Mouse (Mus musculus) left cerebral cortex, postnatal 36 days (tissue): ENCODE data around the gene Olfr734. TPM values are rescaled to one million over a fixed set of nuclear protein-coding genes. Genes with fewer than 3 reads are reported as not detected.

Experiments
- DNase-seq, 2 experiments: peaks; one replicate each; pipeline ENCODE4 v3.0.0; 2021 to 2022; ENCODE audit warnings: low spot score in 2 of 2, mixed read lengths in 1 of 2
- intact Hi-C: fragments of 180-260 bp; cut with DNase I; formaldehyde crosslinking; loops from one replicate; pipeline ENCODE4 v1.15.1; 2025
- total RNA-seq, 2 experiments: library from RNA; stranded (reverse); gene quantifications; 2 replicates each; pipeline ENCODE4 v1.2.3; 2021

The Olfr734 gene
- not detected for total RNA-seq

- DNase-seq = no peak
- intact Hi-C loops = no loop called here
Observed at GRCm38 (mm10) chr14:50326661-50327060, at the start of gene Olfr734. Gene Olfr734 (minus strand): TSS chr14:50326761.

- intact Hi-C loops = no loop called here
- no peak for DNase-seq
Observed at GRCm38 (mm10) chr14:50363561-50363960, 37.0 kb upstream of the Olfr734 start.

- intact Hi-C loops = no loop called here
- DNase-seq = no peak
Observed at GRCm38 (mm10) chr14:50360480-50360879, 33.9 kb upstream of the Olfr734 start.

GRCm38 (mm10) chr14:50357593-50357992, 31.0 kb upstream of the Olfr734 start, which contains the start of gene Tlr11:
Gene Tlr11 (plus strand): TSS chr14:50357914.
- no peak for DNase-seq
- intact Hi-C loops = no loop called here

- intact Hi-C loops = no loop called here
- DNase-seq = no peak
Observed at GRCm38 (mm10) chr14:50356725-50357124, 30.2 kb upstream of the Olfr734 start.

GRCm38 (mm10) chr14:50352438-50352837, 25.9 kb upstream of the Olfr734 start:
- intact Hi-C loops = no loop called here
- DNase-seq = no peak

GRCm38 (mm10) chr14:50348796-50349195, 22.2 kb upstream of the Olfr734 start, which contains the start of gene Olfr735:
Gene Olfr735 (minus strand): TSS chr14:50348872.
- intact Hi-C loops = no loop called here
- no peak for DNase-seq

- intact Hi-C loops = no loop called here
- DNase-seq = no peak
Observed at GRCm38 (mm10) chr14:50301422-50301821, 25.1 kb downstream of the Olfr734 start, which contains the start of gene Olfr733. Gene Olfr733 (minus strand): TSS chr14:50301522.

- DNase-seq = no peak
- intact Hi-C loops = no loop called here
Observed at GRCm38 (mm10) chr14:50284106-50284505, 42.5 kb downstream of the Olfr734 start, which contains the start of gene Olfr732. Gene Olfr732 (minus strand): TSS chr14:50284206.

Other genes with a start within 250 kb of the Olfr734 start
- not detected for gene Olfr726, start 235.8 kb downstream of the Olfr734 start, total RNA-seq
- not detected for gene Olfr727, start 203.6 kb downstream of the Olfr734 start, total RNA-seq
- not detected for gene Olfr728, start 184.1 kb downstream of the Olfr734 start, total RNA-seq
- not detected for gene Olfr729, start 173.9 kb downstream of the Olfr734 start, total RNA-seq
- not detected for gene Olfr730, start 138.6 kb downstream of the Olfr734 start, total RNA-seq
- gene Olfr731, start 84.9 kb downstream of the Olfr734 start, total RNA-seq = not detected
- not detected for gene Olfr732, start 42.6 kb downstream of the Olfr734 start, total RNA-seq
- not detected for gene Olfr733, start 25.2 kb downstream of the Olfr734 start, total RNA-seq
- not detected for gene Olfr735, start 22.1 kb upstream of the Olfr734 start, total RNA-seq
- not detected for gene Tlr11, start 31.2 kb upstream of the Olfr734 start, total RNA-seq
- not detected for gene Olfr736, start 54.4 kb upstream of the Olfr734 start, total RNA-seq
- not detected for gene Olfr738, start 80.8 kb upstream of the Olfr734 start, total RNA-seq
- not detected for gene Olfr739, start 91.9 kb upstream of the Olfr734 start, total RNA-seq
- gene Olfr740, start 118.8 kb upstream of the Olfr734 start, total RNA-seq = not detected
- gene Olfr741, start 146.0 kb upstream of the Olfr734 start, total RNA-seq = not detected
- not detected for gene Olfr742, start 176.8 kb upstream of the Olfr734 start, total RNA-seq
- not detected for gene Olfr743, start 195.1 kb upstream of the Olfr734 start, total RNA-seq